Mouse (Mus musculus): ENCODE data around the gene Efna4.

The Efna4 gene

DNA sequence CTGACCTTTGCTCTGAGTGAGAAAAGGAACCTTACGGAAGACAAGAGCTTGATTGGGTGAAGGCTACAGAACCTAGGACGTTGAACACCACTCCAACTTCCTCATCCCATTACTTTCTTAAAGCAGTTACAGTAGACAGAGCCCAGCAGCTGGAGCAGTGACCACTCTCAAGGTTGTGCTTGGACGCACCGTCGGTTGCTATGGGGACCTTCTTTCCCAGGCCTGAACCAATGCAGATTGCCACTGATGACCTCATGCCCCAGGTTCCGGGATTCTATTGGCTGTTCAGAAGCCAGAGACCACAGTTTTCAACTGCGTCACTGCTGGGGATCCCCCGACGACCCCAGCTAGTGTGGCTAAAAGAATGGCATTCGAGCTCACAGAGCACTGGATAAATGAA, 6.9 kb downstream of the Efna4 start:
- no peak for DNase-seq (ENCODE audit: low spot score in 2 of 2)

DNA sequence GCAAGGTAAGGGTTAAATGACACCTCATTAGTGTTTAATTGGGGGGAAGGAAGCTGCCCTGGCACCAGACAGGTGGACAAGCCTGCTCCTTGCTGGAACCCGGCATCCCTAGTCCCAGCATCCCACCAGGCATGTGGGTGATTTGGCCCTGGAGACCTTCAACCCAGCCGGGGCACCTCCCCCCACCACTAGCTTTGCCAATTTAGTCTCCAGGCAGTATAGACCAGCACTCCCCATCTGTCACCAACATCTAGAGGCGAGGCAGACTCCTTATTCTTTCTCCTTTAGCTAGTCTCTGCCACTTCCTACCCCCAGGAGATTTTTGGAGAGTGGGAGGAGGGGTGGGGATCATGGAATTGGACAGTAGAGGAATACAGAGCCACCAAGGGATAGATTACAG, 7.5 kb downstream of the Efna4 start:
- no peak for DNase-seq (ENCODE audit: low spot score in 2 of 2)

DNA sequence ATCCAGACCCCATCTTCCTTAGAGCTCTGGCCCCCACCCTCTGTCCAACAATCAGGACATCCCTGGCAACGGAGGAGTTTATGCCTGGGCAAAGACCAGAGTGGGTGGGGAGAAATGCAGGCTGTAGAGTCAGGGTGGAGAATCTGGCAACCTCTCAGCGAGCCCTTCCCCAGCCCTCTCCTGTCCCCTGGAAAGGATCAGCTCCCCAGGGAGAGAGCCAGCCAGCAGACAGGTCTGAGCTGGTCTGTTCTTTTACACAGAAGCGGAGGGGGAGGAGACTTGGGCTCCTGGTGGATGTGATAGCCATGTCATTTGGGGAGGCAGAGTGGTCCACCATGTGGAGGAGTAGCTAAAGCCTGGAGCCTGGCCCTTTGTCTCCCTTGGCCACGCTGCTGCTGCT, 9.2 kb downstream of the Efna4 start:
- no peak for DNase-seq (ENCODE audit: low spot score in 2 of 2)

GRCm38 (mm10) chr3:89327371-89327870, 10.4 kb downstream of the Efna4 start:
- DNase-seq (ENCODE audit: low spot score in 2 of 2) = no peak

DNA sequence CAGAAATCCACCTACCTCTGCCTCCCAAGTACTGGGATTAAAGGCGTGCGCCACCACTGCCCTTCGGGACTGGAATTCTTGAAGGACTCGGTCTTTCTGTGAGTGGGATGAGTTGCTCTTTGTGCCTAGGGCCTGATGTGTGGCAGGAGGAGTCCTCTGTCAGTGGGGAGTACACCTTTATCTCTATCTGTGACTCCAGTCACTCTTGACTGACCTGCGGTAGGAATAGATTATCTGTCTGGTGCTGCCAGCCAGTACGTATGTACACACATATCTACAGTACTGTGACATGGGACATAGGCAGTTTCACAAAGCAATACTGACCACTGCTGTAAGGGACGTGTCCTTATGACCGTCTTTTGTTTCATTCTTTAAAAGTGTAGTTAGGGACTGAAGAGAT, 11.9 kb downstream of the Efna4 start:
- no peak for DNase-seq (ENCODE audit: low spot score in 2 of 2)

- peak; percentile 25 to 33 for DNase-seq (ENCODE audit: low spot score in 2 of 2)
Measured at GRCm38 (mm10) chr3:89322514-89323165, 15.2 kb downstream of the Efna4 start, which contains the start of gene Efna3. Gene Efna3 (minus strand): TSS chr3:89322965.

DNA sequence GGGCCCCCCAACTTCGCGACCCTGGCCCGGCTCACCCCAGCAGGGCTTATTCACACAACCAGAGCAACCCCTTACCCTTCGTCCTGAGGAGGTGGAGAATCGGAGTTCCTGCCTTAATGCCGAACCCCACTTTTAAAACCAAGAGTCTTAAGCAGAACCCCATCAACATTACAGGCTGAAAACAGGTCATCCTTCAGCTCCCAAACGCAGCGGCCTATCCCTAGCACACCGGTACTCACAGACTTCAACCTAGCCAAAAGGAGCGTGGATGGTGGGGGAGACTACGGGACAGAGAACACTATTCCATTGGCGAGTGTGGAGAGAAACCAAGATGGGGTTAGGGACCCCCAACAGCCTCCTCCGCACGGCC, 15.7 kb downstream of the Efna4 start:
- DNase-seq (ENCODE audit: low spot score in 2 of 2) = no peak

- no peak for DNase-seq (ENCODE audit: low spot score in 2 of 2)
Measured at GRCm38 (mm10) chr3:89321183-89322130, 16.4 kb downstream of the Efna4 start.

GRCm38 (mm10) chr3:89320581-89321182, 17.1 kb downstream of the Efna4 start:
- DNase-seq (ENCODE audit: low spot score in 2 of 2) = no peak

- DNase-seq (ENCODE audit: low spot score in 2 of 2) = no peak
Measured at GRCm38 (mm10) chr3:89319591-89320350, 18.1 kb downstream of the Efna4 start.

DNA sequence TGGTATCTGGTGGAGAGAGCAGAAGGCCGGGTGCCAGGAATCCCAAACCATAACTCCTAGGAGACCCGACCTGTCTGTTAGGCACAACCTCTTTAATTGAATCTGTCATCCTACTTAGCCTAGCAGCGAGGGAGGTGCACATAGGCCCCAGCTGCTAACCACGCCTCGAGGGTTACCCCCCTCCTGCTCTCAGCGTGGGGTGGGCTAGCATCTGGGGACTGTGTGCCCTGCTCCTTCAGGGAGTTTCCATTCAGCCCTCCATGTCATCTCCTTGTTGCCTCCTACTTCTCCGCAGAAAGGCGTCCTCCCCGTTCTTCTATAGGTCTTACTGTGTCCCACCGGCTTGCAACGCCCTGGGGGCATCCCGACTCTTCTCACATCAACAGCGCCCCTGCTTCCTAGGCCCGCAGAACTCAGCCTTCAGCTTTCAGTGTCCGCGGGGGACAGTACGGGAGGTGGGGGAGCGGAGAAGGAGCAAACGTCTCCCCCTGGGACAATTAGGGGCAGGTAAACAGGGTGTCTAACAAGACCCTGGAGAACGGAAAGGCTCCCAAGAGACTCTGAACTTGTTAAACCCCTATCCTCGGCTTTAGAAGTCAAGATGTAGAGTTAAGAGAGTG, 18.7 kb downstream of the Efna4 start:
- DNase-seq (ENCODE audit: low spot score in 2 of 2) = no peak

- no peak for DNase-seq (ENCODE audit: low spot score in 2 of 2)
Measured at GRCm38 (mm10) chr3:89318316-89318715, 19.5 kb downstream of the Efna4 start.

DNA sequence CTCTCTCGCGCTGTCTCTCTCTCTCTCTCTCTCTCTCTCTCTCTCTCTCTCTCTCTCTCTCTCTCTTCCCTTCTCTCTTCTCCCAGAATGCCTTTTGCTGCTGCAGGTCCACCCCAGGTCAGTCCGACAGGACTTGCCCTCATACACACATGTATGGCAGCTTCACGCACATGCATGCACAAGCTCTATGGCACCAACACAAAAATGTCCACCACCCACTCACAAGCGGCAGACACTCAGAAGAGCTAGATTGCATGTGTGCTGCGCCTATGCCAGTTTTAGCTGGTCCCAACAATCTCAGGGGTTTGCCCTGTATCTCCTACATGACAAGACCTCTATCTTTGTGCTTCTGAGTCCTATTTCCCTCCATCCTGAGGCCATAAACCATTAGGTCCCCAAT, 20.6 kb downstream of the Efna4 start:
- no peak for DNase-seq (ENCODE audit: low spot score in 2 of 2)

DNA sequence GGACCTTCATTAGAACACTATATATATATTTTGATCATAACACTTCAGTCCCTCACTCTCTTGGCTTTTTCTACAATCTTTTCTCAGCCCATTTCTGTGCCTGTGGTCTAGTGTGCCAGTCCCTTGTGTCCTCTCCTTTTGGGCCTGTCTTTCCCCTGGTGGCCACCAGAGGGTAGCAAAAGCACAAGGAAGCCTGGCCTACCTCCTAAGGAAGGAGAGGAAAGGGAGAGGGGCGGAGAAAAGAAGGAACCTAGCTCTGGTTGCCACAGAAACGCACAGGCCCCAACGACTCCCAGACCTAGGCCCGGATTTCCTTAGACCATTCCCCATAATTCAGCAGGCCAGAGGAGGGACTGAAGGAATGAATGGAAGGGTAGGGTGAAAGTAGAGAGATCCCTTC, 21.0 kb downstream of the Efna4 start:
- DNase-seq (ENCODE audit: low spot score in 2 of 2) = peak; percentile 63 to 72

- DNase-seq (ENCODE audit: low spot score in 2 of 2) = no peak
Measured at GRCm38 (mm10) chr3:89315930-89316831, 21.6 kb downstream of the Efna4 start.

GRCm38 (mm10) chr3:89315195-89315929, 22.5 kb downstream of the Efna4 start:
- DNase-seq (ENCODE audit: low spot score in 2 of 2) = peak in 1 of 2 experiments; percentile 32

DNA sequence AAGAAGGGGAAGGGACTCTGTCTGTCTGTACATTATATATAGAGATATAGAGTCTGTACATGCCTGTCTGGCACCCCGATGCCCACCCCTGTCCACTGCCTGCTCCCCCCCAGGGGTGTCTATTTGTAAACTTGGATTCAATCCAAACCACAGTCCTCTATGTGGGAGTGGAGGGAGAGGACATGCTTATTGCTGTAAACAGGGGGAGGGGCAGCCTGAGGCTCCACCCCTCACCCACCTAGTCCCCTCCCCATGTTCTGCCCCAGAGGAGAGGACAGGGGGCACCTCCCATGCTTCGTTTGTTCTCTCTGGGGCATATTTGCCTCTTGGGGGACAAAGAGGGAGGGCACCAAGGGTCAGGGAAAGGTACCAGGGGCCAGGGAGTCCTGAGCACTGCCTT, 23.0 kb downstream of the Efna4 start:
- no peak for DNase-seq (ENCODE audit: low spot score in 2 of 2)

GRCm38 (mm10) chr3:89314340-89314739, 23.5 kb downstream of the Efna4 start:
- DNase-seq (ENCODE audit: low spot score in 2 of 2) = no peak

- peak; percentile 57 to 59 for DNase-seq (ENCODE audit: low spot score in 2 of 2)
Measured at GRCm38 (mm10) chr3:89308089-89308488, 29.7 kb downstream of the Efna4 start.
